Mouse (Mus musculus) kidney, adult 2 months (tissue): ENCODE measurements at regions not wholly inside any gene's neighbourhood (a gene's known extent, or its start where the extent isn't known, plus 50 kb on each side); places are given as distances from the start of the nearest gene placed in this dataset.

Source experiments
- DNase-seq: peaks from one replicate; pipeline ENCODE4 v3.0.0; 2021
- H3K27ac ChIP-seq: fragments of 200-500 bp; 2 replicates; pipeline ENCODE4 v1.5.1; 2012; ENCODE audit warnings: low read depth, low read length, control low read depth, inconsistent platforms; ENCODE audit not compliant: insufficient read depth
- H3K27me3 ChIP-seq: fragments of 200-500 bp; replicated peaks from 2 replicates; pipeline ENCODE4 v1.6.1; 2012; ENCODE audit warnings: mild to moderate bottlenecking, moderate library complexity, low read length, inconsistent platforms; ENCODE audit not compliant: control insufficient read depth, insufficient read depth
- H3K36me3 ChIP-seq: fragments of 200-500 bp; 2 replicates; pipeline ENCODE4 v1.6.1; 2012; ENCODE audit warnings: mild to moderate bottlenecking, moderate library complexity, low read length, inconsistent platforms; ENCODE audit not compliant: control insufficient read depth, insufficient read depth
- H3K4me1 ChIP-seq: fragments of 200-500 bp; 2 replicates; pipeline ENCODE4 v1.6.1; 2011; ENCODE audit warnings: low read length; ENCODE audit not compliant: control insufficient read depth, insufficient read depth
- H3K4me3 ChIP-seq: fragments of 200-500 bp; 2 replicates; pipeline ENCODE4 v1.5.1; 2011; ENCODE audit warnings: mild to moderate bottlenecking, low read depth, low read length, control low read depth; ENCODE audit not compliant: insufficient read depth
- CTCF ChIP-seq: fragments of 200-500 bp; conservative IDR thresholded peaks from 2 replicates; pipeline ENCODE4 v1.5.1; 2011; ENCODE audit warnings: low read depth, mild to moderate bottlenecking, control low read depth, low read length, moderate library complexity, mixed read lengths; ENCODE audit not compliant: insufficient read depth, insufficient read length
- POLR2A ChIP-seq: fragments of 200-500 bp; IDR thresholded peaks from one replicate; pipeline ENCODE4 v1.6.1; 2011; ENCODE audit warnings: low read depth, low read length, control low read depth
- WGBS: fragments of 180-500 bp; shearing (Covaris S2); methylation state at CpG from one replicate; pipeline ENCODE4 v1.1.7; 2018; 5-methylcytosine and 5-hydroxymethylcytosine counted together

DNA sequence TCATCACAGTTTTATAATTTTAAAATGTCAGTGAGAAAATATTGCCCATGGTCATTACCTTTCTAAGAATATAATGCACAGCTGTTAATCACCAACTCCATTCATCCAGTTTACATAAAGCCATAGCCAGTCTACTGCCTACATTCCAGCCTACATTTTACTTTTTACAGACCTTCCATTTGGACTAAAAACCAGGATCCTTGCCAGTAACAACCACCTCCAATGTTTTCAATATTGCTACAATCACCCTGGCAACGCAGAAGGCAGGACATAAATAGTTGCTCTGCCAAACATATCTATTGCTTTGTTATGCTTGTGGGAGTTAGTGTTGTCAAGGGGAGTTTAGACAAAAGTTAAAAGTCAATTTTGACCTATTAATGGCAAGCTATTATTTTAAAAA, 102.2 kb upstream of the Cacna2d1 start:
- TF ChIP-seq CTCF (no peak), POLR2A (no peak)
- H3K27ac ChIP-seq = no peak overlapping the region

GRCm38 (mm10) chr5:15838108-15838972, 96.2 kb upstream of the Cacna2d1 start:
- no peak for TF ChIP-seq POLR2A
- TF ChIP-seq CTCF = peak; percentile 75
- Histone ChIP-seq H3K4me1 (no peaks in the 10 kb centered on the region), H3K27ac (no peak overlapping the region), H3K27me3 (no peaks in the 10 kb centered on the region), H3K4me3 (no peak overlapping the region), H3K36me3 (no peaks in the 10 kb centered on the region)
- 21% methylated on average over 17 of the region's 17 CpGs for WGBS
- peak; percentile 76 for DNase-seq

More for the DNA sequence above, 102.2 kb upstream of the Cacna2d1 start:
- H3K4me3 ChIP-seq = no peak overlapping the region
- H3K27me3 ChIP-seq = no peaks in the 10 kb centered on the region
- H3K36me3 ChIP-seq = no peaks in the 10 kb centered on the region
- no peaks in the 10 kb centered on the region for H3K4me1 ChIP-seq
- DNase-seq = no peak
- WGBS = 67% methylated on average over 1 of the region's 1 CpGs

DNA sequence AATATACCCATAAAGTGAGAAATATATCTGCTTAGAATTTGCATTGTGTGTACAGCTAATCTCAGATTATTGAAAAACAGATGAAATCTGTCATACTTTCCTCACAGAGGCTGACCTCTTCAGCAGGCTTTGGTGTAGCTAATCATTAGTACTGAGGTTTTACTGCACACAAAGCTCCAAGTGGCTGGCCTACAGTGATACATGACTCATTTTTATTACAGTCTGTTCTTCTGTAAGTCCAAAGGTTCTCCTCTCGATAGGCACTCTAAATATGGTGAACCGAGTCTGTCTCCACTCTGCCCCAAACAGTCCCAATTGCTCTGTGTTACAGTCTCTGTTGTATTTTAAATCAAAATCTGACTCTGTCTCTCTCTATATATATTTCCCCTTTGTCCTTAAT, 87.7 kb upstream of the Cacna2d1 start:
- Histone ChIP-seq H3K4me1 (no peaks in the 10 kb centered on the region), H3K27ac (no peak overlapping the region), H3K4me3 (no peak overlapping the region), H3K27me3 (no peaks in the 10 kb centered on the region), H3K36me3 (no peaks in the 10 kb centered on the region)
- DNase-seq = peak; percentile 10
- WGBS = 58% methylated on average over 2 of the region's 2 CpGs
- TF ChIP-seq CTCF (no peak), POLR2A (no peak)

DNA sequence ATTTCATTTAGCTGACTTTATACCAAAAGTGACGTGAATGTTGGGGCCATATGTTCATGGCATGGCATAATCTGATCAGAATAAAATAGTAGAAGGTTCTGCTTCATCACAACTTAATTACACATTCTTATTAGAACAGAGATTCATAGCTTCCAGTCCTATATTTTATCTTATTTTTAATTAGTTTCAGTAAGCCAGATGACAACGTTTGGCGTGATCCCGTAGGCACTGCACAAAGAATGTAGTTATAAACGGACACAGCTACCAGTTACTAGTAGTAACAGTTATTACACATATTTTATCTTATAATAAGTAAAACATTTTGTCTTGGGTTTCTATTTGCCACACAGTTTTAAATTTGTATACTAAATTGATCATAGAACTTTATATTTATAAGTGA, 85.0 kb upstream of the Cacna2d1 start:
- H3K36me3 ChIP-seq = no peaks in the 10 kb centered on the region
- H3K27ac ChIP-seq = no peak overlapping the region
- no peaks in the 10 kb centered on the region for H3K4me1 ChIP-seq
- TF ChIP-seq POLR2A = no peak
- no peak overlapping the region for H3K4me3 ChIP-seq
- no peak for DNase-seq
- WGBS = 85% methylated on average over 5 of the region's 5 CpGs
- H3K27me3 ChIP-seq = no peaks in the 10 kb centered on the region

DNA sequence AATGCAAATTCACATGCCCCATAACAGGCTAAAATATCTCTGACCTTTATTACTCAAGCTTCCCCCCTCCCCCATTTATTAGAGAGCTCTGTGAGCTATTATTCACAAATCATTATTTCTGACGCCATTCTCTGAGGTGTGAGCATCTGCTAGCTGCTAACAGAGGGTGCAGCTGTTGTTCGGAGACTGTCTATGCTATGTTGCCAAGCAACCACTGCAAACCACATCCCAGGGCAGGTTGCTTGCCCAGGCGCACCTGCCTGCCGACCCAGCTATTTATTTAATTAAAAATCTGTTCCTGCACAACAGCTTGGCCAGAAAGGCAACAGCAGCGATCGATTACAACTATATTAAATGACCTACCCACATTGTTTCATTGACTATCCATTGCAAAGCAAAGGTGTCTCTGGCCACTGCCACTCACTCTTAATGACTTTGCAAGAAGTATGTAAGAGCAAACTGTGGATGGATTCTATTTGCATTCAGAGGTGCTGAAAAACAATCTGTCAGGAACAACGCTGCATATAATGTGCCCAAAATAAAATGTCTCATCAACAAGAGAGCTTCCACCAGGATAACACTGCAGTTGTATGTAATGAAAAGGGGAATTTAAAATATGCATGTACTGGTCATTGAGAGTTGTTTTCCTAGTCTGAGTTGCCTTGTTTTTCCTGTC, 84.2 kb upstream of the Cacna2d1 start:
- no peaks in the 10 kb centered on the region for H3K36me3 ChIP-seq
- no peak for TF ChIP-seq POLR2A
- TF ChIP-seq CTCF = no peak
- H3K27ac ChIP-seq = no peak overlapping the region
- H3K27me3 ChIP-seq = no peaks in the 10 kb centered on the region
- DNase-seq = no peak
- H3K4me1 ChIP-seq = no peaks in the 10 kb centered on the region
- 46% methylated on average over 7 of the region's 7 CpGs for WGBS
- no peak overlapping the region for H3K4me3 ChIP-seq

DNA sequence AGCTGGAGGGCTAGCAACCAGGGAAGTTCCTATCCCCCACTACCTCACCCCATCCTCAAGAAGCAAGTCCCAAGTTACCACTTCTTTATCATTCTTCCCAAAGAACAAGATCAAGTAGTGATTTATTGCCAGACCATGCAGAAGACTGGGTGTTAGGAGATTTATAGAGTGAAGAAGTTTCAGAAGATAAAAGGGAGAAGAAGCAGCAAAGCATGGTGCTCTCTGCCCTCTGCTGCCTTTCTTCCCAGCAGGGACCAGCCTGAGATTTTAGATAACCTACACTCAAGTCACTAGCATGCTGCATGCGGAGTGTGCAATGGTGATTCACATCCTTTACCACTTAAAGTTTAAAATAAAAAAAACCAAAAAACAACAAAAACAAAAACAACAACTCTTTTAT, 79.7 kb upstream of the Cacna2d1 start:
- no peak for DNase-seq
- 49% methylated on average over 1 of the region's 1 CpGs for WGBS
- Histone ChIP-seq H3K4me1 (no peaks in the 10 kb centered on the region), H3K27me3 (no peaks in the 10 kb centered on the region), H3K36me3 (no peaks in the 10 kb centered on the region), H3K4me3 (no peak overlapping the region), H3K27ac (no peak overlapping the region)
- no peak for TF ChIP-seq CTCF
- TF ChIP-seq POLR2A = no peak

- no peak for DNase-seq
- TF ChIP-seq CTCF (no peak), POLR2A (no peak)
- Histone ChIP-seq H3K36me3 (no peaks in the 10 kb centered on the region), H3K27me3 (no peaks in the 10 kb centered on the region), H3K4me1 (no peaks in the 10 kb centered on the region), H3K27ac (no peak overlapping the region), H3K4me3 (no peak overlapping the region)
- WGBS = 49% methylated on average over 1 of the region's 1 CpGs
These were observed 77.5 kb upstream of the Cacna2d1 start for GRCm38 (mm10) chr5:15857034-15857433.
